Mouse (Mus musculus): ENCODE results near the gene Tbck. TPM values are rescaled to one million over a fixed set of nuclear protein-coding genes. Genes with fewer than 3 reads are reported as not detected.

Tbck gene
- total RNA-seq, 2 experiments from 2014 or later, result 8.2 to 8.9 TPM

GRCm38 (mm10) chr3:132756274-132756673, 72.3 kb downstream of the Tbck start:
- no peak for DNase-seq

GRCm38 (mm10) chr3:132766033-132766726, 82.2 kb downstream of the Tbck start:
- DNase-seq, result no peak

GRCm38 (mm10) chr3:132772054-132772453, 88.1 kb downstream of the Tbck start:
- DNase-seq, result no peak

GRCm38 (mm10) chr3:132776686-132777085, 92.7 kb downstream of the Tbck start:
- no peak for DNase-seq

- DNase-seq, result no peak
Measured at GRCm38 (mm10) chr3:132781103-132781502, 97.2 kb downstream of the Tbck start.

GRCm38 (mm10) chr3:132783087-132783486, 99.1 kb downstream of the Tbck start:
- DNase-seq, result no peak

- no peak for DNase-seq
Measured at GRCm38 (mm10) chr3:132784732-132785131, 100.8 kb downstream of the Tbck start.

GRCm38 (mm10) chr3:132786690-132787089, 102.7 kb downstream of the Tbck start:
- no peak for DNase-seq

GRCm38 (mm10) chr3:132787775-132788174, 103.8 kb downstream of the Tbck start:
- DNase-seq, result no peak

GRCm38 (mm10) chr3:132791140-132791539, 107.2 kb downstream of the Tbck start:
- no peak for DNase-seq

- DNase-seq, result no peak
Measured at GRCm38 (mm10) chr3:132800196-132800595, 116.3 kb downstream of the Tbck start.

- no peak for DNase-seq
Measured at GRCm38 (mm10) chr3:132801910-132802309, 118.0 kb downstream of the Tbck start.

GRCm38 (mm10) chr3:132807888-132808579, 124.1 kb downstream of the Tbck start:
- no peak for DNase-seq

GRCm38 (mm10) chr3:132808951-132809350, 125.0 kb downstream of the Tbck start:
- no peak for DNase-seq

- no peak for DNase-seq
Measured at GRCm38 (mm10) chr3:132811791-132812190, 127.8 kb downstream of the Tbck start.

- peak; percentile 10 for DNase-seq
Measured at GRCm38 (mm10) chr3:132812356-132812755, 128.4 kb downstream of the Tbck start.

- DNase-seq, result no peak
Measured at GRCm38 (mm10) chr3:132813147-132813546, 129.2 kb downstream of the Tbck start.

GRCm38 (mm10) chr3:132813706-132814497, 130.0 kb downstream of the Tbck start:
- no peak for DNase-seq

- no peak for DNase-seq
Measured at GRCm38 (mm10) chr3:132814791-132815496, 131.0 kb downstream of the Tbck start.

- DNase-seq, result no peak
Measured at GRCm38 (mm10) chr3:132815497-132816326, 131.8 kb downstream of the Tbck start.

- DNase-seq, result no peak
Measured at GRCm38 (mm10) chr3:132819408-132819807, 135.5 kb downstream of the Tbck start.
